Mouse (Mus musculus): ENCODE measurements at regions not wholly inside any gene's neighbourhood (a gene's known extent, or its start where the extent isn't known, plus 50 kb on each side); places are given as distances from the start of the nearest gene placed in this dataset.

DNA sequence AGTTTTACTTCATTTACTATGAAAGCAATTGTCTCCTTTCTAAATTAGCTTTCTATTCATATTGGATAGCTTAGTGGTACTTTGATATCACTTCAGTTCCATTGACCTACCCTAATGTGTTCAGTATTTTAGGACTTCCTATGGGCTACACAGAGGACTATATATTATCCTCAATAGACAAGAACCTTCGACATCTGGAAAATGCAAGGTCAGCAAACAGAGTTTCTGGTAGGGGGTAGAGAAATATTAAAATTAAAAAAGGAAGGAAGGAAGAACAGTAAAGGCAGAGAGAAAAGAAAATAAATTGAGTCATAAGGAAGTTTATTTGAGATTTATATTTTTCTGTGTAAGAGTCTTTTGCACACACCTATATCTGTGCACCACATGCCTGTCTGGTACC, 107.4 kb upstream of the Insig1 start:
- DNase-seq (ENCODE audit: low spot score in 2 of 2), result no peak

DNA sequence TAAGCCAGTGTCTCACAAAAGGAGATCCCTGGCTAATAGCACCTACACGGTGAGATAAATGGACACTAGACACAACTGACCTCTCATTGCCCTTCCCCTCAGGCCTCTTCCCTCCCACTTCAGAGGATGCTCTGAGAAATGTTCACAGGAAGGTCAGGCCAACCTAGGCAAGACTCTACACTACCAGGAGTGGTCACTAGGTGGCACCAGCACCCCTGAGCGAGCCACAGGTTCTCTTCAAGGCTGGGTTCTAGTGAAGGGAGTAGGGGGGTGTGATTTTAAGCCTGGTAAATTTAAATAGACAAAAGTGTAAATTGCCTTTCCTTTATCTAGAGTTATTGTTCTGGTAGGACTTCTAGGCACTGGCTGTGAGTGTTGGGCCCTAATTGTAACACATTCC, 76.0 kb upstream of the Insig1 start:
- DNase-seq (ENCODE audit: low spot score in 2 of 2), result peak; percentile 18 to 21

DNA sequence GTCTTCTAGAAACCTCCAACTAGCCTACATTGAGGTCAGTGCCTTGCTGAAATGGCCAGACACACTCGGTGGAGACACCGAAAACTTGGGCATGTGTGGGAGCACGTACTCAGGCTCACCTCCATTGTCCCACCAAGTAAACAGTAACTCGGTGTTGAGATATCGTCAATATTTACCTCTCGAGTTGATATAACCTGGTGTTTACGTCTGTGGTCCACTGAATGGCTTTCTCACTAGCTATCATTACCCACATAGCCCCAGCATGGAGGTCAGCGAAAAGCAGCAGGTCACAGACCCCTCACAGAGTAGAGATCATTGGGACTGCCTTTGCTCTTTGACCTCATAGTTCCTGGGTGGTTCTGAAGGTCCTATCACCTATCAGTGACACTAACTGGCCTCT, 73.4 kb upstream of the Insig1 start:
- no peak for DNase-seq (ENCODE audit: low spot score in 2 of 2)

DNA sequence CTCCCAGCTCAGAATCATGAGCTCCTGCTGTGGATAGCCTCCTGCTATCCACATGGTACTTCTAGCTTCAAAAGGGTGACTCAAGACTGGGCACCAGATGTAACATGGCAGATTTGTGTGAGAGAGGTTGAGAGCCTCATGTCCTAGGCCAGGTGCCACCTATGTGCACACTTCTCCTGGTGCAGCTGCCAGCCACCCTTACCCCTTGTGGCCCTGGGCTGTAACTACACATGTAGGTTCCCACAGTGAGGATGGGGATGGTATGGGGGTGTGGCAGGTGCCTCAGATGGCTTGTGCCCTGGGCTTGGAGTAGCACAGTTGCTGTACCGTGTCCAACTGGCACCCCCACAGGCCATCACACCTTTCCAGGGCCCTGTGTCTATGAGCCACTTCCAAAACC, 68.2 kb upstream of the Insig1 start:
- DNase-seq (ENCODE audit: low spot score in 2 of 2), result no peak

DNA sequence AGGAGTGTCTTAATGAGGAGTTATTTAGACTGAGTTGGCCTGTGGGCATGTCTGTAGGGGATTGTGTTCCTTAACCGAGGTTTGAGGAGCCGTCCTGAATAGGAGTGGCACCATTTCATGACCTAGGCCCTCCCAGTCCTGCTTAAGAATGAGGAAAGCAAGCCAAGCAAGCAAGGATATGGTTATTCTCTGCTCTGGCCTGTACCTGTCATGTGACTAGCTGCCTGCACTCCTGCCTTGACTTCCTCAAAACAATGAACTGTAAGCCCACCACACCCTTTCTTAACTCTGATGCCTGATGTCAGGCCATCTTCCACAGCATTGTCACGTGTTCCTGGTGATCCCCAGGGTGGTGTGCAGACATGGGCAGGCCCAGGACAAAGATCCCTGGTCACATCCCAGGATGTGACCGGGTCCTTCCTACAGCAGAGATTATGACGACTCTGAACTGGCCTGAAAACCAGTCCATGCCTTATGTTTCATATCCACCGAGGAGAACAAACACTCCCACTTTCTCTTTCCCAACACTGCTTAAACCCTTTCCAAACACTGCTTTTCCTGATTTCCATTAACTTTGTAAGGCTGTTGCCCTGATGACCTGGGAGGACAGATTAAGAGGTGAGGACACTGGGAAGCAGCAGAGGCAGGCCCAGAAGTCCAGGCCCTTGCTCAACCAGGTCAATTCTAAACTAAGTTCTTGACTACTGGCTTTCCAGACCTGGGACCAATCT, 67.2 kb upstream of the Insig1 start:
- no peak for DNase-seq (ENCODE audit: low spot score in 2 of 2)

DNA sequence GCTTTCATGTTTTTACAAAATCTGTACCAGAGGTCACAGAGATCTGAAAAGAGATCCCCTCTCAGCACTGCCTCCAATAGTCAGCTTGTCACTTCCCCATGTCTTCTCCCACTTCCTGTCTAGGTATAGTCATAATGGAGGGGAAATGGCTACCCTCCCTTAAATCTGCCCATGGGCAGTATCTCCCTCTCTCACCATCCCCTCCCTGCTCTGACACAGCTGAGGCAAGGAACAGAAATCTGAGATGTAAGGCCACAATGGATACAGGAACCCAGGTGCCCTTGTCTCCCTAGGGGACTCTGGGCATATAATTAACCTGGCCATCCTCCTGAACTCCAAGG, 66.7 kb upstream of the Insig1 start:
- DNase-seq (ENCODE audit: low spot score in 2 of 2), result no peak

DNA sequence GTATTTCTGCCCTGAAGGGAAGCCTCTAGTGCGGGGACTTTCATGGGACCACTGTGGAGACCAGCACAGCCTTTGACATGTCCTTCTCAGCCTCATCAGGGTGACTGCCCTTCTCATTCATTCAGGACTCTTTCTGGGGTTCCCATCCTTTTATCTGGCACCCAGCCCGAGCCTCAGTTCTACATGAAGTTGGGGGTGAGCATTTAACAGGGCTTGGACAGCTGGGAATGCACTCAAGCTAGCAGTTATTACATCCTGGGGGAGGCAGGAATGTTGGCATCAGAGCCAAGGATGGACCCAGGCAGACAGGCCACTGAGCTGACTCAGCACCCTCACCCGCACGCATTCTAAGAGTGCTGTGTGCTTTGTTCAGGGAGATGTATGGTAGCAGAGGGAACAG, 61.8 kb upstream of the Insig1 start:
- no peak for DNase-seq (ENCODE audit: low spot score in 2 of 2)

DNA sequence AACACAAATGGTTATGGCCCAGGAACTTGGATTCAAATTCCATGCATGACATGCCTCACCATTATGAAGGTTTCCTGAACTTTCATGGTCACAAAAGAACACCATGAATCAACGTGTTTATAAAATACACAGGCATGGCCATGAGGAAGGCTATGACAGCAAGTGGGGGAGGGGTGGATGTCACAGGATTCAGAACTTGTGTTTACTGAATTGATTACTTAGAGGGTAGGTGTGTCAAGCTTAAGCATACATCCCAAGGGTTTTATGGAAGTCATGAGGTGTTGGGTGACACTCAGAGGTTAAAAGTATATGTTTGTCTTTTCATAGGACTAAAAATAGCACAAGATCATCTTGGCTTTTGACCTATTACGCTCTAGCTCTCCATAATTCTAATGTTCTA, 61.3 kb upstream of the Insig1 start:
- DNase-seq (ENCODE audit: low spot score in 2 of 2), result no peak

DNA sequence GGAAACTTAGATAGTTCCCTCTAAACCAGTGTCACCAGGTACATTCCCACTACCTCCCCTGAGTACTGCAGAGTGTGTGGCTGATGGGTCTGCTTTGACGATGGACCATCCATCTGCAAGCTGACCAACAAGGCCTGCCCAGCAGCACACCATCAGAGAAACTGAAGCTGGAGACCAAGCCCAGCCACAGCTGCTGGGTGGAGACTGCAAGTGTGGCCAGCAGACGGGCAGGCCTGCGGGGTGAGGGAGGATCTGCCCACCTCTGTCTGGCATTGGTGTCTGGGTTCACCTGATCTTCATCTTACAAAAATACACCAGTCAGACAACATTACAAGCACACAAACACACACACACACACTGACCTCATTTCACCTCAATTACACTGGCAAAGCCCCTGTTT, 60.6 kb upstream of the Insig1 start:
- DNase-seq (ENCODE audit: low spot score in 2 of 2), result no peak

DNA sequence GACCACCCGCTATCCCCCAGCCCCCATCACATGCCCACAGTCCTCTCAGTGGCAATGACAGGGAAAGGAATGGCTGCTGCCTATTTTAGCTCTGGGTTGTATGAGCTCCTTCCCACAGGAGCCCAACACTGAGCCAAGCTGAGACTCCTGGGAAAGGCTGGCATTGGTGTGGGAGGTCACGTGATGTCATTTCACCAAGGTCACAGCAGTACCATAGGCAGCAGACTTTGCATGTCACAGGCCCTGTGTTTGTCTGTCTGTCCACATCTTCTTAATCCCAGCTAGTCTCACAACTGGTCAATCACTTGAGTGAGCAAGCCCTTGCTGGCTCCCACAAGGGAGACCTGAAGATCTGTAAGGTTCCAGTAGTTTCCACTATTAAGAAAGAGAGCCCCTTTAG, 58.7 kb upstream of the Insig1 start:
- no peak for DNase-seq (ENCODE audit: low spot score in 2 of 2)

DNA sequence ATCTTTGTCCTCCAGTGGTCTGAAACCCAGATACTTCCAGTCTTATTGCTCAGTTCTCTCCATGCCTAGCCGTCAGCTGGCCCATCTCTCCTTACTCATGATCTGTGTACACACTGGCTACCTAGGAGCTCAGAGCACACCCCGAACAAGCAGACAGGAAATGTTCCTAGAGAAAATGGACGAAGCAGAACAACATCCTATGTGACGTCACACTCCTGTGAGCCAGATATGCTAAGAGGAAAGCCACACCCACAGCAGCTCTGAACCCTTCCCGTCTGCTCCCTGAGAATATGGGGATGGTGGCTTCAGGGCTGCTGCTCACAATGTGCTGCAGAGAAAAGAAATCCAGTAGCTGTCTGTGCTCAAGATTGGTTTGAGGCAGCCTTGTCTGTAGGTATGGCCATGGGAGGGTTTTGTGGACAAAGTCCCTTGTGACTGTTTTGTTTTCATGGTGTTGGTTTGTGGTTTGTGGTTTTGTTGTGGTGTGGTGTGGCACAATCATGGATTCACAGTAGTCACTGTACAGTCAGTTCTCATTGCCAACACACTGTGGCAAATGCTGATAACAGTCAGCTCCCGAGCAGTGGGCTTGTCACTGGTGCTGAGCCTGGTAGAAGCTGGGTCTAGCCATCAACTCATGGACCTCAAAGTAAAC, 57.4 kb upstream of the Insig1 start:
- DNase-seq (ENCODE audit: low spot score in 2 of 2), result no peak

DNA sequence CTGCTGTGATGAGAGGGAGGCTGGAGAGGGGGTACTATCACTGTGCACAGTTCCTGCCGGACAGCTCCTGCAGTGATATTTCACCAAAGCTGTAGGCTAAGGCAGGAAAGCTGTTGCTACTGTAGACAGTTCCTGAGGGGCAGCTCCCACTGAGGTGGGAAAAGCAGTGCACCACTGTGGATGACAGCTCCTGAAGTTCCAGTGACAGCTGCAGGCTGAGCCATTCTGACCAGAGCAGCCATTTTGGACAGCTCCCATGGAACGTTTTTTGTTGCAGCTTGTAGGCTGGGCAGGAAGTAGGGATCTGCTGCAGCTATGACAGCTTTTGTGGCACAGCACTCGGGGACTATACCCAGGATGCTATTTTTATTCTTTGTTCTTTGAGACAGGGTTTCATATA, 51.3 kb upstream of the Insig1 start:
- no peak for DNase-seq (ENCODE audit: low spot score in 2 of 2)

Data from spleen, postnatal 36 days (tissue).